Mouse (Mus musculus) embryonic fibroblast, embryonic 13.5 days (primary cell): ENCODE data around the gene Cadm2. TPM values are rescaled to one million over a fixed set of nuclear protein-coding genes. Genes with fewer than 3 reads are reported as not detected.

Experiments
- H3K27ac ChIP-seq: 2 replicates; pipeline ENCODE4 v1.5.1; 2012; ENCODE audit warnings: low read length, control low read depth, inconsistent platforms; ENCODE audit not compliant: insufficient read depth
- H3K4me1 ChIP-seq: 2 replicates; pipeline ENCODE4 v1.6.1; 2011; ENCODE audit warnings: low read length; ENCODE audit not compliant: control insufficient read depth, insufficient read depth
- H3K4me3 ChIP-seq: 2 replicates; pipeline ENCODE4 v1.5.1; 2011; ENCODE audit warnings: mild to moderate bottlenecking, control low read depth, low read length; ENCODE audit not compliant: insufficient read depth
- CTCF ChIP-seq: IDR thresholded peaks from 2 replicates; pipeline ENCODE4 v1.5.1; 2011; ENCODE audit warnings: mild to moderate bottlenecking, control low read depth, low read length, moderate library complexity, borderline replicate concordance; ENCODE audit not compliant: insufficient read depth
- POLR2A ChIP-seq: IDR thresholded peaks from 2 replicates; pipeline ENCODE4 v1.6.1; 2011; ENCODE audit warnings: low read depth, mild to moderate bottlenecking, control low read depth, low read length, moderate library complexity
- polyA plus RNA-seq: library from polyadenylated mRNA; stranded (reverse); fragments of >200 nt; gene quantifications from 2 replicates; pipeline ENCODE4 v1.2.4, GENCODE M21; 2011; ENCODE audit warnings: low read depth; ENCODE audit not compliant: missing spikeins, insufficient read length

Gene Cadm2
- polyA plus RNA-seq, 1 experiment: 3.6 TPM

GRCm38 (mm10) chr16:67610904-67611681, 9.6 kb downstream of the Cadm2 start:
- TF ChIP-seq CTCF (no peak), POLR2A (no peak)
- H3K27ac ChIP-seq: no peak overlapping the region
- no peaks in the 10 kb centered on the region for H3K4me1 ChIP-seq
- no peak overlapping the region for H3K4me3 ChIP-seq

GRCm38 (mm10) chr16:67609116-67609515, 11.6 kb downstream of the Cadm2 start:
- Histone ChIP-seq H3K4me1 (no peaks in the 10 kb centered on the region), H3K27ac (no peak overlapping the region), H3K4me3 (no peak overlapping the region)
- TF ChIP-seq POLR2A (no peak), CTCF (no peak)

- no peak for TF ChIP-seq CTCF
- TF ChIP-seq POLR2A: no peak
- no peak overlapping the region for H3K4me3 ChIP-seq
- no peak overlapping the region for H3K27ac ChIP-seq
- no peaks in the 10 kb centered on the region for H3K4me1 ChIP-seq
Observed at GRCm38 (mm10) chr16:67608499-67608898, 12.2 kb downstream of the Cadm2 start.

- Histone ChIP-seq H3K4me1 (no peaks in the 10 kb centered on the region), H3K27ac (no peak overlapping the region), H3K4me3 (no peak overlapping the region)
- TF ChIP-seq CTCF (no peak), POLR2A (no peak)
Observed at GRCm38 (mm10) chr16:67605661-67606060, 15.0 kb downstream of the Cadm2 start.

GRCm38 (mm10) chr16:67599981-67600380, 20.7 kb downstream of the Cadm2 start:
- Histone ChIP-seq H3K27ac (no peak overlapping the region), H3K4me3 (no peak overlapping the region), H3K4me1 (no peaks in the 10 kb centered on the region)
- TF ChIP-seq CTCF (no peak), POLR2A (no peak)

GRCm38 (mm10) chr16:67598841-67599240, 21.9 kb downstream of the Cadm2 start:
- Histone ChIP-seq H3K27ac (no peak overlapping the region), H3K4me3 (no peak overlapping the region), H3K4me1 (no peaks in the 10 kb centered on the region)
- TF ChIP-seq CTCF (no peak), POLR2A (no peak)

GRCm38 (mm10) chr16:67591015-67591414, 29.7 kb downstream of the Cadm2 start:
- no peak for TF ChIP-seq CTCF
- TF ChIP-seq POLR2A: no peak
- H3K4me3 ChIP-seq: no peak overlapping the region
- H3K4me1 ChIP-seq: no peaks in the 10 kb centered on the region
- H3K27ac ChIP-seq: no peak overlapping the region

GRCm38 (mm10) chr16:67578842-67579517, 41.7 kb downstream of the Cadm2 start:
- H3K4me3 ChIP-seq: no peak overlapping the region

GRCm38 (mm10) chr16:67575557-67575956, 45.2 kb downstream of the Cadm2 start:
- Histone ChIP-seq H3K4me1 (no peaks in the 10 kb centered on the region), H3K4me3 (no peak overlapping the region), H3K27ac (no peak overlapping the region)
- no peak for TF ChIP-seq POLR2A
- TF ChIP-seq CTCF: no peak

More at GRCm38 (mm10) chr16:67578842-67579517, 41.7 kb downstream of the Cadm2 start:
- no peaks in the 10 kb centered on the region for H3K4me1 ChIP-seq
- H3K27ac ChIP-seq: no peak overlapping the region
- no peak for TF ChIP-seq POLR2A
- no peak for TF ChIP-seq CTCF

- no peak for TF ChIP-seq POLR2A
- TF ChIP-seq CTCF: no peak
- no peak overlapping the region for H3K27ac ChIP-seq
- H3K4me1 ChIP-seq: no peaks in the 10 kb centered on the region
- no peak overlapping the region for H3K4me3 ChIP-seq
Observed at GRCm38 (mm10) chr16:67526992-67527391, 93.7 kb downstream of the Cadm2 start.
